Mouse (Mus musculus): ENCODE data around the gene Ascc1.
"Not testable (repeated sequence)": the region's sequence is repeated elsewhere in the genome, so short reads cannot be mapped to it uniquely, and the experiment has no call there.

Ascc1 gene

DNA sequence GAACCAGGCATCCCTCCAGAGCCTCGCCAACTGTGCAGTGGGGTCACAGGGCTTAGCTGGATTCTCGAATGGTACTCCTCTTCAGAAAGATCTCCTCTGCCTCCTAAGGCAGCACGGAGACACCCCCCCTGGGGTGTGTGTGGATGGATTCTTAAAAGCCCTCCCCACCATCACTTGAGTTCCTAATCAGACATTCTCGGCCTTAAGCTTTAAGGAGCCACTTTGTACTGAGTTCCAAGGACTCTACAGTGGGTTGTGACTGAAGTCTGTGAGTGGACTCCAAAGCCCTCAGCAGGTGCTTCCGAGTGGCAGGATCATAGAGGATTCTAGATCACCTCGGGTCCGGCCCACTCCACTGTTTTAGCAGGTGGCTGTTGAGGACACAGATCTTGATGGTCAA lies 115.9 kb downstream of the Ascc1 start:
- no peak for DNase-seq

DNA sequence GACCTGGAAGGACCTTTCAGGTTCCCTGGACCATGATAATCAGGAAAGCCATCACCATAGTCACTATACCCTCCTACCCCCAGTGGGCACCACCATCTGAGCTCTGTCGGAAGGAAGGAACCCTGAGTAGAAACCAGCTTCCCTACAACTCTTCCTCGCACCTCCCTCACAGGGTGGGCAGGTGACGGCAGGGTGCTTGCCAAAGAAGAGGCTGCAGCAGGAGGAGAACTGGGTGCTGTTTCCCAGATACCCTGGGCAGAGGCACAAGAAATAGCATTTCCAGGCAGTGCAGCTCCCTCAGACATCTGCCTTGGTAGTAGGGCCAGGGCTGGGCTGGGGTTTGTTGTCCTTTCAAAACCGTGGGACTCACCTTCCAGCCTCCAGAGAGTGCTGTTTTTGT lies 118.0 kb downstream of the Ascc1 start:
- peak; percentile 65 for DNase-seq

DNA sequence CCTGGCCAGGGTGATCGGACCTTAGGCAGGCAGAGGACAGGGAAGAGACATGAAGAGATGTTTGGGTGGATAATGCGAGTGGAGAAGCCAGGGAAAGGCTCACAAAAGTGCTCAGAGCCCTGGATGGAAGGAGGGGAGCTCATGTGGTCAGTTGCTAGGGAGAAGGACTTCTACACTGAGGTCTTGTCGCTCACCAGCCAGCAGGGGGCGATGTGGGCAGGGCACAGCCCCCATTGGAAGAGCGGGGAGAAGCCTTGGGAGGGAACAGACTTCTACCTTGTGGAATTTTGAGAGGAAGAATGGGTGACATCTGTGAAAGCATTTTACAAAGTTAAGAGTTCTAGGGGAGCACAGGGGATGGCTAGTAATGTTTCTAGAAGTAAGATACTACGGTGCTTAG lies 121.5 kb downstream of the Ascc1 start:
- no peak for DNase-seq

DNA sequence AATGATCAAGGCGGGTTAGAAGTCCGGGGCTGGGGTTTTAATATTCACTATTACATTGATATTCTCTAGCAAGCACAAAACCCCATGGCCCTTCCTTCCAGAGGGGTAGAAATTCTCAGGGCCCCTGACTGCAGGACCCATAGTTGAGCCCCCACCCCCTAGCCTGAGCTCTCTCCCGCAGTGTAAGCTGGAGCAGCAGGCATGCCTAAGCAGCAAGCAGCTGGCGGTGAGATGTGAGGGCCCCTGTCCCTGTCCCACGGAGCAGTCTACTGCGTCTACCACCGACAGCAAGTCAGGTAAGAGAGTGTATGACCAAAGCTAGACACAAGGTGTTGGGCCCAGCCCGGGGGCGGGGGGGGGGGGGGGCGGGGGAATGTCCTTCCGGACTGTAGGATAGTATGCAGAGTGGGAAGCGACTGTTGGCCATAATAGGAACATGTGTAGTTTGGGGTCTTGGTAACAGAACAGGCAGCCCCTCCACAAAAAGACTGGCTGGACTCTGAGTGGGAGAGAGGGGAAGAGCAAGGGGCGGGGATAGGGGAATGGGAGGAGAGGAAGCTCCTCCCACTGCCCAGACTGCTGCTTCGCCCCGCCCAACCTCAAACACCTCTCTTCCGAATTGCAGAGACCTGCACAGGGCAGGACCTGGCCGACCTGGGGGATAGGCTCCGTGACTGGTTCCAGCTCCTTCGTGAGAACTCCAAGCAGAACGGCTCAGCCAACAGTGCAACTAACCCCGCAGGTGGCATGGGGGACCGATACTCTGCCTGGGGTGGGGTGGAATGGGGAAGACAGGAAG lies 123.1 kb downstream of the Ascc1 start:
- no peak for DNase-seq

DNA sequence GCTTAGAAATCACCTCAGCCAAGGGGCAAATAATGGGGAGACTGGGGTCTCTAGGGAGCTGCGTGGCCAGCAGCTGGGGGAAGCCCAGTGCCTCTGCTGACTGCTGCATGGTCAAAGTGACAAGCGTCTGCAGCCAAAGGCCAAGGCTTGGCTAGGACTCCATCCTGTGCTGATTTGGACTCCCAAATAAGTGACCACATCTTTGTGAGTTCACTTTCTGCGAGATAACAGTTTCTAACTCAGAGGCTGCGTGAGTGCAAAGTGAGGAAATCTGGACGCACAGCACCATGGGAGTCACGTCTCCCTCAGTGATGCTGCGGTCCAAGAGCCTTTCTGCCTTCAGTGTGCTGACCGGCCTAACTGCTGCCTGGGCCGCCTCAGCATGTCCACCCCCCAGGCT lies 125.7 kb downstream of the Ascc1 start:
- no peak for DNase-seq

DNA sequence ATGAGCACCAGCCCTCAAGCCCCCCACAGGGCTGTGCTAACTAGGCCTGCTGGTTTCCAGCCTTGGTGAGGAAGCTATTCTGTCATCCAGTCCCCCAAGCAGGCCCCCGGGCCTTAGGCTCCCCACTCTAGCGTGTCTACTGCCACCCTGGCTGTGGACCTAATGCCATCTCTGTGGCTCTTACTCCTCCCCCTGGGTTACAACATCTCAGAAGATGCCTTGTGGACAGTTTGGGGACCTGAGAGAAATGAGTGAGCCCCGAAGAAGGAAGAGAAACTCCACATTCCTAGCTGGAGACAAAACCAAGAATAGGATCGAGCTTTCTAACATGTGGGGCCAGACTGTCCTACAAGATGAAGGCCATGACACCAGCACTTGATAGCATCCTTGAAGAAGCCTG lies 127.9 kb downstream of the Ascc1 start:
- DNase-seq: no peak

DNA sequence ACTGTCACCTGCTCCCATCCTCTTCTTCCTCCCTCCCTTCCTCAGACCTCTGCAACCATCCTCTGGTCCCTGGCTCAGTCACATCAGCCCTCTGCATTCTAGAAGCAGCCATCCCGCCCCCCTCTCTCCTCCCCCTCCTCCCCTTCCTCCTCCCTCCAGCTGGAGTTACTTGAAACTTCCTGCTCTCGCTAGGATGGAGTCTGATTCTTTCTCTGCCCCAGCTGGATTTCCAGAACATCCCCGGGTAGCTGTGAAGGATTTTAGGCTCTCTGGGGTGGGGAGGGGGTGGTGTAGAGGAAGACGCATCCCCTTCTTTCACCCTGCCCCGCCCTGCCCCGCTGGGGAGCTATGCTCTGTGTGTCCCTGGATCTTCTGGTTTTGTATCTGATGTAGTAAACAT lies 130.9 kb downstream of the Ascc1 start:
- no peak for DNase-seq

DNA sequence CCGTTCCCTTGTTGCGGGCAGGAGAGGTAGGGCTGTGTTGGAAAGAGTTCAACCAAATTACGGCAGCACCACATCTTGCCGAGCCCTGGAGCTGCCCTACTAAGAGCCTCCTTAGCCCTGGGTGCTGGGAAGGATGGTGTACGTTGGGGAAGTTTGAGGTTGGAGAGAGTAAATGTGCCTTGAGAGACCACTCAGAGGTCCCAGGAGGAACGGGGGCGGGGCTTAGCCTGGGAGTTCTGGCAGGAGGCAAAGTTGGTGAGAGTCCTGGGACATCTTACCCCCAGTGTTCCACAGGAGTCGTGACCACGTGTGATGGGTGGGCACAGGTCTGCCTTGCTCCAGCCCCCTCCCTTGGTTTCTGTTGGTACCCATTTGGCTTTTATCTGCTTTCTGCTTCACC lies 131.6 kb downstream of the Ascc1 start:
- DNase-seq: no peak

DNA sequence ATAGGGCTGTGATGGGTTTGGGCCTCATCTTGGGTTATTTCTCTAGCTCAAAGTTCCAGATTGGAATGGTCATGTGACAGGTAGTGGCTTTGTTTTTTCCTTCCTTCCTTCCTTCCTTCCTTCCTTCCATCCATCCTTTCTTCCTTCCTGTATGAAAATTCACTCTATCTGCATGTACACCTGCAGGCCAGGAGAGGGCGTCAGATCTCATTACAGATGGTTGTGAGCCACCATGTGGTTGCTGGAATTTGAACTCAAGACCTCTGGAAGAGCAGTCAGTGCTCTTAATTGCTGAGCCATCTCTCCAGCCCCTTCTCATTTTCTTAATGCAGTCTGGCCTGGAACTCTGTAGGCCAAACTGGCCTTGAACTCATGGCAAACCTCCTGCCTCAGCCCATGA lies 133.4 kb downstream of the Ascc1 start:
- DNase-seq: not testable (repeated sequence)

DNA sequence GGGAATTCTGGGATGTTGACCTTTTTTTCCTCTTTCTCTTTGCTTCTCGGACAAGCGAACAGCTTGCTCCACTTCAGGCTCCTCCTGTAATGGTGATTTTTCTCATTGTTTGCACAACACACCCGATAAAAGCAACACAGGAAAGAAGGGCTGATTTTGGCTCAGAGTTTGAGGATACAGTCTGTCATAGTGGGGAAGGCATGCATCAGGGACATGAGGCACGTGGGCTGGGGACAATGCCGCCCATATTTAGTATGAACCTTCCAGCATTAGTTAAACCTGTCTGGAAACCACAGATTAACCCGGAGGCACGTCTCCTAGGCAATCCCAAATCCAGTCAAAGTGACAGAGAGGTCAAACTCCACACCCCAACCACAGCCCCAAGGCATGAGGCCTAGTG lies 134.3 kb downstream of the Ascc1 start:
- DNase-seq: no peak

DNA sequence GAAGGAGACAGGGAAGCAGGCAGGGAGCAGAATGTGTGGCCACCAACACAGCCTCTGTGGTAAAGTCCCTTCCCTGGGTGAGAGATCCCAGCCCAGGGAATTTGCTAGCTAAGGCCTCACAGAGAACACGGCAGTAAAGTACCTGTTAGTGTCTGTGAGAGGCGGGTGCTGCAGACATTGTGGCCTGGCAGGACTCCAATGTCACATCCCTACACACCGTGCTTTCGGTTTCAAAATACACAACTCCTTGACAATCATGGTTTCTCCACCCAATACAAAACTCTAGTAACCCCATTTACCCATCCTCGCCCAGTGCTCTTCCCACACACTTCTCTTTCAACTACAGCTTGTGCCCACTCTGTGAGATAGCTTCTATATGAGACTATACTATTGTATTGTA lies 136.1 kb downstream of the Ascc1 start:
- no peak for DNase-seq

DNA sequence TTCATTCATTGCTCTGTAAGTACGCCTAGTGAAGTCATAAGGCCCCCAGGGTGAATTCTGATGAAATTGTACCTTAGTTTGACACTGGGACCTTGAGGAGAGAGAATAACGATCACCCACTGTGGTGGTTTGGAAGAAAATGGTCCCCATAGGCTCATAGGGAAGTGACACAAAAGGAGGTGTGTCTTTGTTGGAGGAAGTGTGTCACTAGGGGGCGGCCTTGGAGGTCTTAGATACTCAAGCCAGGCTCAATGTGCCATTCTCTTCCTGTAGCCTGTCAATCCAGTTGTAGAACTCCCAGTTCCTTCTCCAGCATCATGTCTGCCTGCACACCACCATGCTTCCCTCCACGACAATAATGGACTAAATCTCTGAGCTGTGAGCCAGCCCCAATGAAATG lies 138.1 kb downstream of the Ascc1 start:
- no peak for DNase-seq

DNA sequence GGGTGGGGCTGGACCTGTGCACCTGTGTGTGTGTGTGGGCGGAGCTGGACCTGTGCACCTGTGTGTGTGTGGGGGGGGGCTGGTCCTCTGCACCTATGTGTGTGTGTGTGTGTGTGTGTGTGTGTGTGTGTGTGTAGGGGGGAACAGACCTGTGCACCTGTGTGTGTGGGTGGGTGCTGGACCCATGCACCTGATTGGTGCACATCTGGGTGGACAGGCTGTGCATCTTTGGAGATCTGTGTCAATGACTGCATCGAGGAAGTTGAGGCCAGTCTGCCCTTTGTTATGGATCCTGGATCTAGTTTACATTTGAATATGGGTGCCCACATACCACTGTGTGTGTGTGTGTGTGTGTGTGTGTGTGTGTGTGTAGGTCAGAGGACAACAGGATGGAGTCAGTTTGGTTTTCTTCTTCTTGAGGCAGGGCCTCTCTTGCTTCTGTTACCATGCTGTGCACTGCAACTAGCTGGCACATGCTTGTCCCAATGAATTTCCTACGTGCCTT lies 139.1 kb downstream of the Ascc1 start:
- no peak for DNase-seq

DNA sequence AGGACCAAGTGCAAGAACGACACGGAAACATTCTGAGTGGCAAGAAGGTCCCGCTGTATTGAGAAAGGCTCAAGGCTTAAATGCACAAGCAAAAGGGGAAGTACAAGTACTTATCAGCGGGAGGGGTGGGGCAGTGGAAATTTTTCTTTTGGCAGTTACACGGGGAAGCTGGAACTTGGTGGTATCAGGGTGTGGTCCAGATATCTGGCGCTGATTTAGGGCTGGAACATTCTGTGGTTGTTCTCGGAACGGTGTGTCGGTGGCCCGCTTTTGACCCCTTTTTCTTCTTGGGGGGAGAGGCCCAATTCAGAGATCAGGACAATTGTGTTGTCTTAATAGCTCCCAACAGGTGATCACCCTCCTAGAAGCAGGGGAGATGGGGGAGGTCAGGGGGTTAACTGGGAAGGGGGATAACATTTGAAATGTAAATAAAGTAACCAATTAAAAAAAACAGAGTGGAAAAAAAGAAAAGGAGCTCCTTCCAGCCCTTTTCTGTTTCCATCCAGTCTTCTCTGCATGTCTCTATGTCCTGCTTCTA lies 145.0 kb downstream of the Ascc1 start:
- DNase-seq: not testable (repeated sequence)

DNA sequence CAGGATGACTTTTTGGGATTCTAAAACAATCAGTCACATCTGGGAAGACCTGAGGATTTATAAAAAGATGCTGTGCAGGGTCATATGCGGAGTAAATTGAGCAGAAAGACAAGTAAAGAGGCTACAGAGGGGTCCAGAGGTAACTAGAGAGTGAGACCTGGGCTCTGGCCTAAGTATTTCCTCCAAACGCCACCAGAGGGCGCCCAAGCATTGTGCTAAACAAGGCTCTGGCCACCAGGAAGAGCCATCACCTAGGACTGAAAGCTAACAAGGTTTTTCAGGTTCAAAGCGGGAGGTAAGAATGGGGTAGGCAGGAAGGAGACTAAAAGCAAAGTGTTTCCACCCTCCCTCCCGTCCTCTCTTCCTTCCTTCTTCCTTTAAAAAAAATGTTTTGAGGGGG lies 145.5 kb downstream of the Ascc1 start:
- DNase-seq: peak; percentile 64

All from right cerebral cortex, postnatal 25 days (tissue).